In genomic region chr3:144597121-144597520, GRCm38 (mm10) we compare ENCODE assay signal across 25 mouse cellular contexts. TPM values are rescaled to one million over a fixed set of nuclear protein-coding genes. Genes with fewer than 3 reads are reported as not detected.
DNase-seq lines count a peak whose midpoint lies in the region; ATAC-seq and TF ChIP-seq lines count a peak whose summit lies in the region.
"Had no signal": no experiment of that assay in that cellular context is flagged by ENCODE, and none has a peak within 500 bp of the region (broad histone marks: within the 10 kb centered on the region; RNA-seq: fewer than 3 reads in every experiment).

No protein-coding gene starts in this region.

- H3K9ac ChIP-seq in forebrain, embryonic 12.5 days, result no peak overlapping the region
- H3K9ac ChIP-seq in forebrain, postnatal 0 days, result no peak overlapping the region
- H3K9ac ChIP-seq: embryonic facial prominence, embryonic 15.5 days; heart, embryonic 12.5 days; hindbrain, embryonic 14.5 days; limb, embryonic 13.5 days; lung, embryonic 15.5 days had no signal

- 94% methylated on average over 4 of the region's 4 CpGs for WGBS in heart, embryonic 10.5 days
- 17% methylated on average over 4 of the region's 4 CpGs for WGBS in forebrain, embryonic 12.5 days
- 14% methylated on average over 4 of the region's 4 CpGs for WGBS in forebrain, postnatal 0 days

- H3K27ac ChIP-seq in heart, embryonic 10.5 days, result no peak overlapping the region
- H3K27ac ChIP-seq in forebrain, embryonic 12.5 days, result peak overlapping the region; percentile 78
- H3K27ac ChIP-seq in forebrain, postnatal 0 days (ENCODE audit: low read depth, low read length), result no peak overlapping the region
- H3K27ac ChIP-seq: embryonic facial prominence, embryonic 10.5 days; embryonic facial prominence, embryonic 15.5 days; hindbrain, embryonic 14.5 days; limb, embryonic 13.5 days; lung, embryonic 15.5 days; midbrain, embryonic 10.5 days had no signal

- H3K4me3 ChIP-seq in heart, embryonic 10.5 days, result no peak overlapping the region
- H3K4me3 ChIP-seq in forebrain, embryonic 12.5 days (replicated peaks), result no peak overlapping the region
- H3K4me3 ChIP-seq in forebrain, postnatal 0 days (ENCODE audit: low read depth, low read length), result no peak overlapping the region
- H3K4me3 ChIP-seq: embryonic facial prominence, embryonic 10.5 days; embryonic facial prominence, embryonic 15.5 days; heart, embryonic 12.5 days; limb, embryonic 13.5 days; lung, embryonic 15.5 days; midbrain, embryonic 10.5 days had no signal

- peaks cover 59% of the 10 kb centered on the region for H3K36me3 ChIP-seq in heart, embryonic 10.5 days
- peaks cover 12% of the 10 kb centered on the region for H3K36me3 ChIP-seq in forebrain, embryonic 12.5 days (replicated peaks)
- H3K36me3 ChIP-seq in forebrain, postnatal 0 days (ENCODE audit: insufficient read depth), result peaks cover under 1% of the 10 kb centered on the region; the same call in 1 of the 2 replicates

- no peaks in the 10 kb centered on the region for H3K27me3 ChIP-seq in heart, embryonic 10.5 days (ENCODE audit: insufficient read depth, poor library complexity, severe bottlenecking)
- no peaks in the 10 kb centered on the region for H3K27me3 ChIP-seq in forebrain, embryonic 12.5 days
- H3K27me3 ChIP-seq in forebrain, postnatal 0 days (ENCODE audit: insufficient read depth, low read length), result no peaks in the 10 kb centered on the region
- H3K27me3 ChIP-seq: embryonic facial prominence, embryonic 15.5 days; heart, embryonic 12.5 days; limb, embryonic 13.5 days; lung, embryonic 15.5 days had no signal

- ATAC-seq in forebrain, embryonic 12.5 days (ENCODE audit: low FRiP score), result peak; percentile 85
- peak; percentile 66 for ATAC-seq in forebrain, postnatal 0 days
- ATAC-seq: intestine, postnatal 0 days had no signal

- no peaks in the 10 kb centered on the region for H3K9me3 ChIP-seq in heart, embryonic 10.5 days
- no peaks in the 10 kb centered on the region for H3K9me3 ChIP-seq in forebrain, embryonic 12.5 days
- no peaks in the 10 kb centered on the region for H3K9me3 ChIP-seq in forebrain, postnatal 0 days (ENCODE audit: low read length)
- H3K9me3 ChIP-seq: embryonic facial prominence, embryonic 10.5 days; embryonic facial prominence, embryonic 15.5 days; heart, embryonic 12.5 days; limb, embryonic 13.5 days; lung, embryonic 15.5 days; midbrain, embryonic 10.5 days had no signal

- no peak overlapping the region for H3K4me2 ChIP-seq in forebrain, embryonic 12.5 days
- H3K4me2 ChIP-seq in forebrain, postnatal 0 days (ENCODE audit: low read depth), result no peak overlapping the region
- H3K4me2 ChIP-seq: embryonic facial prominence, embryonic 15.5 days; heart, embryonic 12.5 days; hindbrain, embryonic 14.5 days; limb, embryonic 13.5 days; liver, embryonic 11.5 days; lung, embryonic 15.5 days had no signal

- H3K4me1 ChIP-seq in heart, embryonic 10.5 days, result peaks cover under 1% of the 10 kb centered on the region; the same call in 1 of the 2 replicates
- peaks cover 35% of the 10 kb centered on the region for H3K4me1 ChIP-seq in forebrain, embryonic 12.5 days
- no peaks in the 10 kb centered on the region for H3K4me1 ChIP-seq in forebrain, postnatal 0 days (ENCODE audit: insufficient read depth)
- H3K4me1 ChIP-seq: embryonic facial prominence, embryonic 10.5 days; embryonic facial prominence, embryonic 15.5 days; limb, embryonic 13.5 days; lung, embryonic 15.5 days had no signal

- peak; percentile 41 for DNase-seq in heart, adult 11 months
- DNase-seq in heart, embryonic 10.5 days (ENCODE audit: low spot score), result no peak
- DNase-seq in retina, postnatal 1 day, result peak; percentile 26
- DNase-seq in retina, embryonic 14.5 days (ENCODE audit: low spot score), result no peak
- no peak for DNase-seq in forebrain, postnatal 0 days
- no peak for DNase-seq in embryo, embryonic 9.5 days (ENCODE audit: extremely low spot score)
- DNase-seq: adrenal gland, postnatal 14 days; cerebellum, adult 18-20 months; cerebellum, postnatal 10 days; gastrocnemius, postnatal 25 days; heart, adult 18-20 months; heart, postnatal 4 days; kidney, adult 9 months; kidney, postnatal 14 days; thymus, postnatal 25 days had no signal

- TF ChIP-seq CTCF in forebrain, postnatal 0 days (IDR thresholded peaks at IDR 0.05; ENCODE audit: low read depth), result no peak

RNA-seq across cellular contexts. Expression of gene Selenof, which starts 27.0 kb away (rescaled TPM):
- polyA plus RNA-seq in heart, embryonic 10.5 days (2016; fragmentation: Nextera tagmentation; extraction: Ambion mirVana), result 459 and 498 TPM in 2 replicates
- 467 and 480 TPM in 2 replicates for polyA plus RNA-seq in forebrain, embryonic 12.5 days (2016; fragmentation: Nextera tagmentation; extraction: Ambion mirVana)
- 347 and 486 TPM in 2 replicates for total RNA-seq in forebrain, postnatal 0 days (2014; rRNA removed)
- polyA plus RNA-seq in forebrain, postnatal 0 days (2015; fragmentation: Nextera tagmentation; extraction: Ambion mirVana), result 660 and 719 TPM in 2 replicates

RNA-seq across cellular contexts. Expression of gene Hs2st1, which starts 27.1 kb away (rescaled TPM):
- 8.6 and 14.0 TPM in 2 replicates for polyA plus RNA-seq in heart, embryonic 10.5 days (2016; fragmentation: Nextera tagmentation; extraction: Ambion mirVana)
- 35.7 and 39.1 TPM in 2 replicates for polyA plus RNA-seq in forebrain, embryonic 12.5 days (2016; fragmentation: Nextera tagmentation; extraction: Ambion mirVana)
- 47.1 and 57.7 TPM in 2 replicates for total RNA-seq in forebrain, postnatal 0 days (2014; rRNA removed)
- 9.9 and 14.1 TPM in 2 replicates for polyA plus RNA-seq in forebrain, postnatal 0 days (2015; fragmentation: Nextera tagmentation; extraction: Ambion mirVana)

Comparison
In these comparisons a context has a peak if more than half of its experiments do, and no peak if none do; other contexts are left out.
1. DNase-seq: peak in heart, adult 11 months (single experiment) and retina, postnatal 1 day (single experiment); none in heart, embryonic 10.5 days (single experiment), retina, embryonic 14.5 days (single experiment), forebrain, postnatal 0 days (single experiment) and embryo, embryonic 9.5 days (single experiment).